Mouse (Mus musculus): Measurements from ENCODE around the gene Stk11ip. TPM values are rescaled to one million over a fixed set of nuclear protein-coding genes. Genes with fewer than 3 reads are reported as not detected.
A peak's percentile ranks its signal among the peaks of the same experiment; 100 is the strongest.

Gene Stk11ip
- total RNA-seq, 2 experiments from 2014 or later, result 34.3 to 35.8 TPM

DNA sequence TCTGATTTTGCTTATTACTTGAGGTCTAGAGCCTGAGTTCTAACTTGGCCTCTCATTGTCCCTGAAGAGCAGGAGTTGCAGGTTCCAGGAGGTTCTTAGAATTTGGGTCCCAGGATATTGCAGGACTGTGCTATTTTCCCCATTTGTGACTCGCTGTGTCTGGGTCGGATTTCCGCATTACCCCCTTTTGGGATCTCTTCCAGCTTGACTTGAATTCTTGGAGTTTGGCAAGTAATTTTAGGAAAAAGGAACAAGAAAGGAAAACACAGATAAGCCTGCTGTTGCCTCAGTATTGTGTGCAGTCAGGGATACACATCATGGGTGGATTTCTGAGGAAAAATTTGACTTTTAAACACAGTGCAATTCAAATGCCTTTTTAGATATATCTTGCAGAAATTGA is 65.5 kb downstream of the Stk11ip start:
- H3K27ac ChIP-seq, result peak overlapping the region; percentile 48
- no peak for TF ChIP-seq CTCF (IDR thresholded peaks at IDR 0.05)
- H3K4me3 ChIP-seq, result no peak overlapping the region
- DNase-seq (ENCODE audit: extremely low spot score in 1 of 2, low spot score in 2 of 2), result no peak
- intact Hi-C loops (cut with DNase I), result no loop called here

Other genes starting within 250 kb of the Stk11ip start
- gene Resp18, start 243.1 kb upstream of the Stk11ip start, total RNA-seq (2021), result 100 to 1,000 TPM; 144 to 184 TPM
- gene Dnpep, start 203.5 kb upstream of the Stk11ip start, total RNA-seq (2021), result 10 to 100 TPM; 49.4 to 53.0 TPM
- gene Des, start 161.2 kb upstream of the Stk11ip start, total RNA-seq (2021), result 1 to 10 TPM in 1 of 2 experiments, under 1 TPM in 1; 0.77 to 1.7 TPM
- 100 to 1,000 TPM; 199 to 215 TPM for gene Speg, start 146.2 kb upstream of the Stk11ip start, total RNA-seq (2021)
- 10 to 100 TPM; 65.0 to 69.4 TPM for gene Gmppa, start 85.6 kb upstream of the Stk11ip start, total RNA-seq (2021)
- 10 to 100 TPM in 1 of 2 experiments, 1 to 10 TPM in 1; 8.7 to 13.2 TPM for gene Asic4, start 71.1 kb upstream of the Stk11ip start, total RNA-seq (2021)
- gene Chpf, start 42.2 kb upstream of the Stk11ip start, total RNA-seq (2021), result 10 to 100 TPM; 80.5 to 87.3 TPM
- 100 to 1,000 TPM; 110 to 112 TPM for gene Tmem198, start 42.0 kb upstream of the Stk11ip start, total RNA-seq (2021)
- 10 to 100 TPM; 29.3 to 29.8 TPM for gene Obsl1, start 15.1 kb upstream of the Stk11ip start, total RNA-seq (2021)
- gene Inha, start 14.5 kb upstream of the Stk11ip start, total RNA-seq (2021), result 10 to 100 TPM; 24.8 to 30.1 TPM
- gene Slc4a3, start 24.7 kb downstream of the Stk11ip start, total RNA-seq (2021), result 100 to 1,000 TPM; 180 to 185 TPM